Mouse (Mus musculus) layer of hippocampus, adult 9-11 months (tissue): ENCODE measurements at regions not wholly inside any gene's neighbourhood (a gene's known extent, or its start where the extent isn't known, plus 50 kb on each side); places are given as distances from the start of the nearest gene placed in this dataset.

ENCODE experiments used
- DNase-seq: peaks from one replicate; pipeline ENCODE4 v3.0.0; 2022

DNA sequence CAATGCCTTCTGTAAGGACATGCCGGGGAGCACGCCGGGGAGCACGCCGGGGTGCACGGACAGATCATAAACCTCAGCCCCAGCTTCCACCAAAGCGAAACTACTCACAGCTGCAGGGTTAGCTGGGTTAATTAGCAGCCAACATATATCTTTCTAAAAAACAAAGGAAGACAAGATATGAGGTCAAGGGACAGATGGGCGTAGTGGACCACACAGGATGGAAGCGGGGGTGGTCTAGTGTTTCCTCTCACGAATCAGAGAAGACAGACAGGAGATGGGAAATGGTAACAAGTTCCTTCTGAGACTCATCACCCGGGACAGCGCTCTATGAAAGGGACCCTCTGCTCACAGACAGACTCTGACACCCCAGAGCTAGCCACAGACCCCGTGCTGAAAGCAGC is 60.0 kb upstream of the Ajap1 start:
- no peak for DNase-seq

DNA sequence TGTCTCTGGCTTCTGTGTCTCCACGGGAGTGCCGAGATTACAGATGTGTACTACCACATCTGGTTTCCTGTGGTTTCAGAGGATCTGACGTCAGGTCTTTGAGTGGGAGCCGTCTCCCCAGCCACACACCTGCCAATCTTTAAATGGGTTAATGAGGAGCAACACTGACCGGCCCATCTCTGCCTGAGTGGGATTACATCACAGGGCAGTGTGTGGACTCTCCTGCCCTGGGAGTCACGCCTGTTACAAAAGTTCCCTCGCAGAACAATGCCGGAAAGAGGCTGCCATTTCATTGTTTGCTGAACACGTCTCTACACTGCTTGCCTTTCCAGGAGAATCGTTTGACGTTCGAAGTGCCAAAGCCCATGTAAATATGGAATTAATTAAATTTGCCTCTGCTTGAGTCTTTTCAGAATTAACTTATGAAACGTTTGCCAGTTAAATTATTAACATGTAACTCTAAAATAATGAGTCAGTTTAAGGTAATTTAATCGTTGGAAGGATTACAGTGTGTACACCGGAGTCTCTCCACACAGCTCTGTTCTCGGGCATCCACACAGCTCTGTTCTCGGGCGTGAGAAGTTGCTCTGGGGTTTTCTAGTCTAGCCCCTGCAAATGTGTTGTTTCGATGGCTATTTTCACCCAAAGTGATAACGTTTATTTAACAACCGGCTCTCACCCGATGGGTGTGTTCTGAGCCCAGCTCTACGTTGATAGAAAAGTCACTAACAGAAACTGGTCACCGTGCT is 61.5 kb upstream of the Ajap1 start:
- no peak for DNase-seq

DNA sequence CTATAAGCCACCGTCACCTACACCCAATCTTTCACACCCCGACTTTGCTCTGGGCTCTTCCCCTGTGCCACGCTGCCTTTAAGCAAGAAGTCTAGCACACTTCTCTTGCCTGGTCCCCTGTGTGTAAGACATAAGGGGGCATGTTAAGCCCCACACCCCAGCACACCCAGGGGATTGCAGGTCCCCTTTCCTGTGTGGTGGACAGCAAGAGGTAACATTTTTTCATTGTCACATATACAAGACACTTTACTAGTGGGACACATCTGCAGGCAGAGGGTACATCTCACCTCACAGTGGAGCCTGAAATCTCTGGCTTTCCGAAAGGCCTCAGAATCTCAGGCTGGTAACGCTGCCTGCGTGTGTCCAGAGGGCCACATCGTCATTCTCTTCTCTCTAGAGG is 64.1 kb upstream of the Ajap1 start:
- no peak for DNase-seq

GRCm38 (mm10) chr4:153547111-153547510 is 64.5 kb upstream of the Ajap1 start:
- DNase-seq: no peak

DNA sequence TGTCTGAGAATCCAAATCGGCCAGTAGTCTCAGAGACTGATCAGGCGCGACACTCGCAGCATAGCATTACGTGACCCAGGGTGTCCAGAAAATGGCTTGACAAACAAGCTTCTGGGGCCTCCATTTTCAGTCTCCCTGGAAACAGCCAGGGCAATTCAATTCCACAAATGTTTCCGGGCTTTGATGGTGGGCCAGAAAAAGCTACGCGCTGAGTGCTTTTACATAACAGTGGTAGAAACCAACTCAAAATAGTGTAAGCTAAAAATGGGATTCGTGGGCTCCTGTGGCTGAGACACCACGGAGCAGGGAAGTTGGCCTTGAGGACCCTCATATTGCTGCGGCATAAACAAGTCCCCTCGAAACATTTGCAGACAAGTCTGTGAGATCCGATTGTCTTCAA is 65.3 kb upstream of the Ajap1 start:
- peak; percentile 33 for DNase-seq

- peak; percentile 23 for DNase-seq
These were observed 68.7 kb upstream of the Ajap1 start for GRCm38 (mm10) chr4:153551291-153551690.

DNA sequence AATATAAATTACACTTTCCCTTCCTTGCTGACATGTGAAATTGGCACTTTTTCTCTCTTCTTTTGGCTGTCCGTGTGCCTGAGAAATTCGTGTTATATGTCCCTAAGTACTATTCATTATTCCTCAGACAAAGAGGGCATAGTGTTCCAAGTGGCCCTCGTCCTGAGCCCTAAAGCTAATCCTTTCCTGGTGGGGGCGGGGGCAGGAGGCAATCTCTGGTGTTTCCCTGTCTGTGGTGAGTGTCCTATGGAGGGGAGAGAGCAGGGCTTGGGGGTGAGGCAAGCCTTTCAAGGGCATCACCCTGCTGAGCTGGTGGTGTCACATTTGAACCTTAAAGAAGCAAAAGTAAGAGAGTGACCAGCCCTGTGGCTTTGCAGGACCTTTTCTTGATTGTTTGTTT is 69.9 kb upstream of the Ajap1 start:
- DNase-seq: no peak

GRCm38 (mm10) chr4:153557812-153558608 is 75.4 kb upstream of the Ajap1 start:
- peak; percentile 26 for DNase-seq

DNA sequence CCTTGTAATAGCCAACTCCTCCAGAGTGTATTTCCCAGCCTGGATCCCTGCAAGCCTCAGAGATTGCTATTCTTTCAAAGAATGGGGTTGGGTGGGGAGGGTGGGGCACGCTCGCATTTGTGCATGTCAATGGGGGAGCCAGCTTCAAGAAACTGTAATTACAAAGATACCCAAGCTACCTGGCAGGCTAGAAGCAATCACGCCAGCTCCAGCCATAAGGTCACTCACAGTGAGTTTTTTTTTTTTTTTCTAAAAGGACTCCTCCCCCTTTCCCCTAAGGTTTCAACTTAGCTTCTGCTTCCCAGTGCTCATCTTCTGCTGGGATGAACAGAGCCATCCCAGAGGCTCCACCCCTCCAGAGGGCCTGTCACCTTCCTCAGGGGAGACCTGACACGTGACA is 77.0 kb upstream of the Ajap1 start:
- no peak for DNase-seq

GRCm38 (mm10) chr4:153560193-153560592 is 77.6 kb upstream of the Ajap1 start:
- peak; percentile 9 for DNase-seq

DNA sequence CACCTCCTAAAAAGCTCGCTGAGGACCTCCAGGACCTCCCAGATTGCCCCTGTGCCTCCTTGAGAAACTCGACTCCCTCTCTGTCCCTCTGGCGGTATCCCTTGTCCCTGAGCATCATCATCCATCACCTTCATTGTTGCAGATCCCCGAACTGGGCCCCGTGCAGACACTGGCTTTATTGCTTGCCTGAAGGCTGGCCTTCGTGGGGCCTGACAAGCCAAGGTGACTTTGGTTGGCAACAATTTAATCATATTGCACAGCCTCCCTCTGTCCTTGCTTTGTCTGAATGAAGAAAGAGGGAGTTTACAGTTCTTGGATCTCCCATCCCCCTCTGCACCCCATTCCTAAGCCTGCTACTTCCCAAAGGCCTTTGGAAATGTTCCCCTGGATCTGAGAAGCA is 78.3 kb upstream of the Ajap1 start:
- DNase-seq: no peak

DNA sequence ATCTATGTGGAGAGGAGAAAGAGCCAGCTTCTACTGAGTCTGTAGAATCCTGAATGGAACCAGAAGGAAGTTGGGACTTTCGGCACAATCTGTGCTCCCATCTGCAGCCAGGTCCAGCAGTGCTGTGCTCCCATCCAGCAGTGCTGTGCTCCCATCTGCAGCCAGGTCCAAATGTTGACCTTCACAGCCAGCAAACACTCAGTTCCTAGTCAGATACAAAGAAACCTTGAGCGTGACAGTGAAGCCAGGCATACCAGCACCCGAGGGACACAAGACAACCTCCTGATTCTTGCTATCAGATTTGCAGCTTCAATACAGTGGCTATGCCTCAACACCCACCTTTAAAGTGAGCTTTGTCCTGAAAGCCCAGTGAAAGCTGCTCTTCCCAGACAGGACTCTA is 79.4 kb upstream of the Ajap1 start:
- no peak for DNase-seq

DNA sequence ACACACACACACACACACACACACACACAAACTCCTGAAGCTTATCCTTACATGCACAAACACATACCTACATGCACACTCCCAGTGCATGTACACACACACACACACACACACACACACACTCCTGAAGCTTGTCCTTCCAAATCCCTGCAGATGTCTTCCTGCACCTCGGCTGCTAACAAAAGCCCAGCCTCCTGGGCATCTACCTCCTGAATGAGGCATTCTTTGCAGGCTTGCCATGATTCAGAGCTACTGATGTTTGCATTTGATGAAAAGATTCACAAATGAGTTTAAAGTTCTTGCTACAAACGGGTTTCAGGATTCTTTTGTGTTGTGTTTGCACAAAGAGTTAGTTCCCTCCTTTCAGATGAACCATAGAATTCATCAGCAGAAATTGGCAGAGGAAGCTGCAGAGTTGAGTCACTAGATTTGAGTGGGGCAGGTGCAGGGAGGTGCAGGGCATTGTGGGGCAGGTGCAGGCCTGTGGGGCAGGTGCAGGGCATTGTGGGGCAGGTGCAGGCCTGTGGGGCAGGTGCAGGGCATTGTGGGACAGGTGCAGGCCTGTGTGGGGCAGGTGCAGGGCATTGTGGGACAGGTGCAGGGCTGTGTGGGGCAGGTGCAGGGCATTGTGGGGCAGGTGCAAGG is 84.8 kb upstream of the Ajap1 start:
- DNase-seq: no peak

GRCm38 (mm10) chr4:153573180-153573769 is 90.7 kb upstream of the Ajap1 start:
- no peak for DNase-seq

- DNase-seq: no peak
These were observed 110.7 kb upstream of the Ajap1 start for GRCm38 (mm10) chr4:153593291-153593690.

DNA sequence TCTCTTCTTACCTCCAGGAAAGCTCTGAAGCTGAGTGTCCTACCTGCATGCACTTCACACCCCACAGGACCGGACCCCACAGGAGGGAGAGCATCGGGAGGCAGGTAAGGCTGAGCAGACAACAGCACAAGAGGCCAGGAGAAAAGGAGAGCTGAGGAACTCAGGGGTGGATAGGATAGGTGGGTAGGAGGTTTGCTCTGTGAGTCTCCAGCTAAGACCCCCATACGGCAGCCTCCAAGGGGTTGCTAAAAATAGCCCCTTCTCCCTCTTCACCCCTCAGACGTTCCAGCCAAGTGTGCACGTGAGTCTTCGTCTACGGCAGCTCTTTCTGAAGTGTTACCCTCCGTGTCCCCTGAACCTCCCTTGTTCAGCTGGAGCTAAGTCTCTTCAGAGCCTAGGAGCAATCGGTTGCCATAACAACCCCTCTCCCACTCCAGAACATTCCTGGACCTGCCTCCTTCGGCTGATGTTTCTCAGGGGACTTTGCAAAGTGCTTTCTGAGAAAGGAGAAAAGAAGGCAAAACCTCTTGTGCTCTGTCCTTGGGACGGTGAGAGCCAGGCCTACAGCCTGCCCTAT is 117.3 kb upstream of the Ajap1 start:
- peak; percentile 7 for DNase-seq

DNA sequence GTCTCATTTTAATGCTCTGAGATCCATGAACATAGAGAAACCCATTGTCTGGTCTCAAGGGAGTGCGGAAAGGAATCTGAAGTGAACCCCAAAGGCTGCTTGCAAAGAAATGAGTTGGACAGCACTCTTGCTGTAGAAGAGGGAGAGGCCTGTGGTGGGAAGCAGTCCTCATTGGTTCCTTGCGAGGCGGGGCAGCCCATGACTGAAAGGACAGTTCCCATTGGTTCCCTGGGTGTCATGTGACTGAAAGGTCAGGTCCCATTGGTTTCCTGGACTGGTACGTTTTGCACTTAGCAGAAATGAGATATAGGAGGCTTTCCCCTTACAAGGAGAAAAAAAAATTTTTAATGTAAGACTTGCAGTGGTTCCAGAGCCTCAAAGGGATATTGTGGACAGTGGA is 119.9 kb upstream of the Ajap1 start:
- DNase-seq: no peak

DNA sequence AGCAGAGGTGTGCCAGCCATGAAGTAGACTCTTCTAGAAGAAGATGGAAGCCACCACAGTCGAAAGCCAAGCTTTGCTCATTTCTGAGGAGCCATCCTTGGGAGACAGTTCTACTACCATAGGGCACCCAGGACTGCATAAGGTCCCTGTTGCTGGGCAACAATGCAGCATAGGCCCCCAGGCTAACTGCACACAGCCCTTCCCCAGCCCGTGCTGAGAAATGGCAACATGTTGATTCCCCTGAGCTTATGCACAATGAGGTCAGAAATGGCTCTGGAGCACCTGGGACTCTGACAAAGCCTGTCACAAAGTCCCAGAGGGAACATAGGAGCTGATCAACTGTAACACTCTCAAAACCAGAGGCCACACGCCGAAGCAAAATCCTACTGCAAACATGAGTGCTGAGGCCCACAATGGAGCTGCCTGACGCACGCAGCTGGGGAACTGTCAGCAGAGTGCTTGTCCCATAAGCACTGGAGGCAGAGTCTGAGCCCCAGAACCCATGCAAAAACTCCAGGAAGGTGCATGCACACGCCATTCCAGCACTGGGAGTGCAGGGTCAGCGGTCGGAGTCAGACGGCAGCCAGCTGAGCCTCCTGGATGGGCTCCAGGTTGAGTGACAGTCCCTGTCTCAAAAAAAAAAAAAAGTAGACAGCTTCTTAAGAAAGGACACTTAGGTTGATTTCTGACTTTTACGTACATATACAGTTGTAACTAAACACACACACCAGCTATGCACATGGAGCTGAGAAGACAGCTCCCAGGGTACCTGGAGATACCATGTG is 120.6 kb upstream of the Ajap1 start:
- DNase-seq: no peak

DNA sequence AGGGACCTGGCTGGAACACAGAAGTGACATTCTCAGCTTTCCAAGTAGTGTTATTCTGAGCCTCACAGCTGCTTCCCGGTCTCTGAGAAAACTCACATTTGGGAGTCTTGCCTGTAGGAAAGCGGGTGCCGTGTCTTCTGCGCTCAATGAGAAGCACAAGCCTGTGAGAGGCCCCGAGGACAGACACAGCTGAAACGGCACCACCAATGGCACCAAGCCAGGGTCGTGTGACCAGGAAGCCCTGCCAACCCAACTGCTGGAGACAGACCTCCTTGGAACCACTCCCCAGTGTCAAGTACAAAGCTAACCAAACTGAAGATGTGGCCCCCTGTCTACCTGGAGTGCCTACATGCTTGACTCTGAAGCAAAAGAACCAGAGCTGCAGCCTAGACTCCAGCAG is 121.3 kb upstream of the Ajap1 start:
- DNase-seq: no peak

DNA sequence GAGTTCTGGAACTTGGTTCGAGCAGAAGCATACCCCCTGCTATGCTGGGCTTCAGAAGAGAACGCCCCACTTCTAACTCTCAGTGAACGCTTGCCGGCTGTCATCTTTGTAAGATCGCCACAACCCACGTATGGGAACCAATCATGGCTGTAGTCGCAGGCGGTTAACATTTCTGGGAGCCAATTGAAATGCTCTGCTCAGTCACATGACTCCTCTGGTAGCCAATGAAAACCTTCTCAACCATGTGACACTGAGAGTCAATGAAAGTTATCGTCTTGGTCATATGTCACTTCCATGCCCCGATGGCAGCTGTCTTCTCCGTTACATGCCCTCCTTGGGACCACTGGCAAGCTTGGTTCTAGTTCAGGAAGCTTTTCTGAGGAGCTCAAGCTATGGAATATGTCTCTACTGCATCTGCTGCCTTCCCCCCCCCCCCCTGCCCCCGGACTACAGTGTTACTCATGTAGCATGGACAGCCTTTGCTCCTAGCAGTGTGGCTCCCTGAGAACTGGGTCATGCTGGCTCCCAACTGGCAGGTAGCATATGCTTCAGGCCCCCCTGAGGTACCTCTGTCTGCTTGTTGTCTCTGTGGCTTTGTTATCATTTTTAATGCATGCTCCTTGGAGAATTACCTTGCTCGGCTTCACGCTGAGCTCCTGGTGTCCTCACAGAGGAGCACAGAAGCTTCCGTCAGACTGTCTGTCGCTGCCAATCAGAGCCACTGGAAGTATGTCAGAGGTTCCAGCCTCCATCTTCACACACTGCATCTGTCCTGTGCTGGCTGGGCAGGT is 122.3 kb upstream of the Ajap1 start:
- no peak for DNase-seq

GRCm38 (mm10) chr4:153616058-153616457 is 133.4 kb upstream of the Ajap1 start:
- DNase-seq: peak; percentile 53

GRCm38 (mm10) chr4:153616938-153617337 is 134.3 kb upstream of the Ajap1 start:
- no peak for DNase-seq
